Mouse (Mus musculus) hindbrain, embryonic 11.5 days (tissue): ENCODE data around the gene Prkch. TPM values are rescaled to one million over a fixed set of nuclear protein-coding genes. Genes with fewer than 3 reads are reported as not detected.

Experiments
- ATAC-seq: fragments of 200-750 bp; cut with Nextera tagmentation; 2 replicates; pipeline ENCODE4 v1.8.0; 2017; ENCODE audit warnings: mild to moderate bottlenecking, moderate TSS enrichment, moderate library complexity; ENCODE audit not compliant: low FRiP score
- DNase-seq: peaks from one replicate; pipeline ENCODE4 v3.0.0-alpha.2; 2015; ENCODE audit warnings: low spot score
- H3K27ac ChIP-seq: fragments of 300-500 bp; sonication (generic); 2 replicates; pipeline ENCODE4 v1.5.1; 2014; ENCODE audit warnings: mild to moderate bottlenecking, low read depth, low read length
- H3K27me3 ChIP-seq: fragments of 300-500 bp; sonication (generic); 2 replicates; pipeline ENCODE4 v1.6.1; 2014; ENCODE audit warnings: mild to moderate bottlenecking, low read length, moderate library complexity, mixed read lengths; ENCODE audit not compliant: control insufficient read depth, insufficient read depth
- H3K36me3 ChIP-seq: fragments of 300-500 bp; sonication (generic); 2 replicates; pipeline ENCODE4 v1.6.1; 2014; ENCODE audit warnings: mild to moderate bottlenecking, low read length, moderate library complexity, mixed read lengths; ENCODE audit not compliant: control insufficient read depth, insufficient read depth
- H3K4me1 ChIP-seq: fragments of 300-500 bp; sonication (generic); replicated peaks from 2 replicates; pipeline ENCODE4 v1.6.1; 2014; ENCODE audit warnings: low read length, mixed read lengths; ENCODE audit not compliant: control insufficient read depth, insufficient read depth
- H3K4me2 ChIP-seq: fragments of 300-500 bp; sonication (generic); replicated peaks from 2 replicates; pipeline ENCODE4 v1.6.1; 2014; ENCODE audit warnings: mild to moderate bottlenecking, low read depth, low read length
- H3K4me3 ChIP-seq: fragments of 300-500 bp; sonication (generic); 2 replicates; pipeline ENCODE4 v1.5.1; 2014; ENCODE audit warnings: low read depth, low read length
- H3K9ac ChIP-seq: fragments of 300-500 bp; sonication (generic); 2 replicates; pipeline ENCODE4 v1.6.1; 2014; ENCODE audit warnings: low read depth, low read length
- H3K9me3 ChIP-seq: fragments of 300-500 bp; sonication (generic); 2 replicates; pipeline ENCODE4 v1.6.1; 2016; ENCODE audit warnings: low read length; ENCODE audit not compliant: control insufficient read depth
- WGBS: fragments of 180-500 bp; shearing (Covaris S2); extraction: QIAGEN DNeasy Blood & Tissue Kit; methylation state at CpG from one replicate; pipeline ENCODE4 v1.1.7; 2014; 5-methylcytosine and 5-hydroxymethylcytosine counted together
- polyA plus RNA-seq: library from polyadenylated mRNA; unstranded; fragments of >200 nt; fragmentation: Nextera tagmentation; extraction: Ambion mirVana; gene quantifications from 2 replicates; pipeline ENCODE4 v1.2.1, GENCODE M21; 2014

The Prkch gene
- polyA plus RNA-seq, 1 experiment from 2014 or later: 10.5 TPM

DNA sequence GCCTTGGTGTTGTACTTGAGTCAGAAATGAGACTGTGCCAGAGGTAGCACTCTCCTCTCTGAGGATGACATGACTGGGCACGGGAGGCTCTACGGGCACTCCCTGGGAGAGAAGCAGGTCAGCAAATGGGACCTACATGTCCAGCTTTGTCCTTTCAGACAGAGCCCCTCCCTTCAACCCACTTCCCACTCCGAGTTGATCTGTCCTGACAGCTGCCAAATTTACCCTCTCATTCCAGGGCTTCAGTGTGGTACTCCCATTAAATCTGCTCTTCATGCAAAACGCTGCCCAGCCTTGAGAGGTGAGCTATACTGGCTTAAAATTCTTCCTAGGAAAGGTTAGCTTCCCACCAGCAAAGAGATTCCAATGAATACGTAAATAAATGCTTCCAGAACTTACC is 215.1 kb downstream of the Prkch start:
- no peak overlapping the region for H3K4me2 ChIP-seq
- H3K9me3 ChIP-seq: no peaks in the 10 kb centered on the region
- no peak overlapping the region for H3K27ac ChIP-seq
- 85% methylated on average over 5 of the region's 5 CpGs for WGBS
- no peak overlapping the region for H3K4me3 ChIP-seq
- H3K4me1 ChIP-seq: no peaks in the 10 kb centered on the region
- no peak for DNase-seq
- no peak for ATAC-seq
- no peaks in the 10 kb centered on the region; the same call in 1 of the 2 replicates for H3K27me3 ChIP-seq
- no peaks in the 10 kb centered on the region for H3K36me3 ChIP-seq
- no peak overlapping the region for H3K9ac ChIP-seq

DNA sequence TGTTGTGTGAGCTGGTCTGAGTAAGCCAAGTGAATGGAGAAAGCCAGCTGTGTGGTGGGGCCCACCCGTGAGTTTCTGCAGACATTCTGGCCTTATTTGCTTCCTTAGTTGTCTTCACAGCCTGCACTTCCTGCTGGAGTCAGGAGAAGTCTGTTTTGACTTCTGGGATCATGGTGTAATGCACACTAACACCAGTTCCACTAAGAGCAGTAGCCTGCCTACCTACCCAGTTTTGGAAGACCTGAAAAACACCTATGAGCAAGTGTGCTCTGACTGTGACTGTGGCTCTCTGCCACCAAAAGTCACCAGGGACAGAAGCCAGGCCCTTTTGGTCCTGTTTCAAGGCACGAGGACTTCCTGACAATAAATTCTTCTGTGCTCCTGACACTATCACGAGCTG is 216.3 kb downstream of the Prkch start:
- no peak overlapping the region for H3K9ac ChIP-seq
- H3K4me2 ChIP-seq: no peak overlapping the region
- ATAC-seq: no peak
- H3K9me3 ChIP-seq: no peaks in the 10 kb centered on the region
- H3K4me1 ChIP-seq: no peaks in the 10 kb centered on the region
- DNase-seq: no peak
- WGBS: 70% methylated on average over 3 of the region's 3 CpGs
- no peak overlapping the region for H3K4me3 ChIP-seq
- H3K27ac ChIP-seq: no peak overlapping the region
- no peaks in the 10 kb centered on the region; the same call in 1 of the 2 replicates for H3K27me3 ChIP-seq
- H3K36me3 ChIP-seq: no peaks in the 10 kb centered on the region

DNA sequence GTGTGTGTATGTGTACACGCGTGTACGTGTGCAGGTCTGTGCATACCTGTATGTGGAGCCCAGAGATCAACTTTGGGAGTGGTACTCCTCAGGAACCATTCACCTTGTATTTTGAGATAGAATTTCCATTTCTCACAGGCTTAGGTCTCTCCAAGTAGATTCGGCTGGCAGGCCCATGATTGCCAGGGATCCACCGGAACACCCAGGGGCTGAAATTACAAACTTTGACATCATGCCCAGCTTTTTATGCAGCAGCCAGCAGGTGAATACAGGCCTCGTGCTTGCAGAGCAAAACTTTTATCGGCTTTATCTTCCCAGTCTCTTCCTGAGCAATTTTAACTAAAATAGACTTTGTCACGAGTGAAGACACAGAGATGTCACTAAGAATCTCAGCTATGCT is 217.2 kb downstream of the Prkch start:
- H3K4me1 ChIP-seq: no peaks in the 10 kb centered on the region
- no peak for DNase-seq
- no peak overlapping the region for H3K4me3 ChIP-seq
- H3K27me3 ChIP-seq: no peaks in the 10 kb centered on the region; the same call in 1 of the 2 replicates
- H3K36me3 ChIP-seq: no peaks in the 10 kb centered on the region
- H3K9ac ChIP-seq: no peak overlapping the region
- no peak overlapping the region for H3K4me2 ChIP-seq
- no peak overlapping the region for H3K27ac ChIP-seq
- H3K9me3 ChIP-seq: no peaks in the 10 kb centered on the region
- no peak for ATAC-seq
- 92% methylated on average over 8 of the region's 8 CpGs for WGBS

DNA sequence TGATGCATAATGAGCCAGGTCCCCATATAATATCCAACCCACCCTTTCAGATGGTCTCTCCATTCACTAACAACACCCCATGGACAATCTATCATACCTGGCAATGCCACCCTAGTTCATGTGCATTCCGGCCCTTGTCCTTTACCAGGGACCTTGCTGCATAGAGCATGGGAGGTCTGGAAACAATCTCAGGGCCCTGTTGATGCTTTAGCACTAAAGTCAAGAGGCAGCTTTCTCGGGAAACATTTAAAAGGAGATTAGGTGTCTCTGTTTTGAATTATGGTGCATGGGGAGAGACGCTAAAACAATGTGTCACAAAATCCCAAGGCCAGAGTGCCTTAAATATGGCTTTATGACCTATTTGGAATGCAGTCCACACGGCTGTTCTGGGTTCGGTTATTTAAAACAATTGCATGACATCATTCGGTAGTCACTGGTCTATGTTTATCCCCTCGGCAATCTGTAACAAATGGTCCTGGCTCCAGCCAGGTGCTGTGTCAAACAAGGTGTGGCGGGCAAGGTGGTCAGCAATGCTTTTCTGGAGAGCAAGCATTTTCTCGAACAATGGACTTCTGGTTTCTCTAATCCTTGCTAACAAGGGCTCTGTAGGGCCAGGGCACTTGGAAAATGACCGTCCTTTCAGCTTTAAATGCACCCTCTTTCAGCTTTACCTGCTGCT is 217.9 kb downstream of the Prkch start:
- H3K4me1 ChIP-seq: no peaks in the 10 kb centered on the region
- ATAC-seq (no peak), DNase-seq (no peak)
- WGBS: 85% methylated on average over 10 of the region's 10 CpGs
- H3K36me3 ChIP-seq: no peaks in the 10 kb centered on the region
- H3K4me2 ChIP-seq: no peak overlapping the region
- H3K27ac ChIP-seq: no peak overlapping the region
- H3K9me3 ChIP-seq: no peaks in the 10 kb centered on the region
- no peaks in the 10 kb centered on the region; the same call in 1 of the 2 replicates for H3K27me3 ChIP-seq
- H3K4me3 ChIP-seq: no peak overlapping the region
- H3K9ac ChIP-seq: no peak overlapping the region

DNA sequence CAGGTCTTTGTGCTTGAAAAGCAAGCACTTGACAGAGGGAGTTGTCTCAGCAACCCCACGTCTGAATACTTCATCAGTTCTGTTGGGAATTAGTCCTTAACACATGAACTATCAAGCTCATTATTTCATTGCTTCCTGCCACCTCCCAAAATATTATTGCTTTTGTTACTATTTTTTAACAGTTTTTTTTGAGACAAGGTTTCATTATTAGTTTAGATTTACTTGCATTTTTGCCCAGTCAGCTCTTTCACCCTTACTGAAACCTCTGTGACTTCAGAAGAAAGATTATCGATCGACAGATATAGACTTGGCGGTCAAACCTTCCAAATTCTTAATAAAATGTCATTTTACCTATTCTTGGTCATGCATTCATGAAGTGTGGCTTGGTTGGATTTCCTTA is 219.3 kb downstream of the Prkch start:
- WGBS: 96% methylated on average over 4 of the region's 4 CpGs
- no peak overlapping the region for H3K4me2 ChIP-seq

DNA sequence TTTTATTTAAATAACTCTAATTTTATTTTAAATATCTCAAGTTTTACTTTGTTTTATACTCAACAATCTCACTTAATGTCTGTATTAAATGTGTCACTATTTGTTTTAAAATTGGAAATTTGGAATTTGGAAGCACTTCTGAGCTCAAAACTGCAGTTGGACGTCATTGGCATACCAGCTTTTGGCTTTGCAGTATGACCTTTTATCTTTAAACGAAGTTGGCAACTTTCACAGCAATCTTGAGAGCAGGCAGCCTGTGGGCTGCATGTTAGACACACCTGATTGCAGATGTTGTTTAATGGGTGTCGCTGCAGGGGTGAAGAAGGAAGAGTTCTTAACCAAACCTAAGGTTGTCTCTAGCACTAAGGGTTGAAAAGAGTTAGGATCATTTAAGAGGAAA is 220.9 kb downstream of the Prkch start:
- H3K4me3 ChIP-seq: no peak overlapping the region
- no peak overlapping the region for H3K9ac ChIP-seq
- ATAC-seq (no peak), DNase-seq (no peak)
- no peak overlapping the region for H3K4me2 ChIP-seq
- no peak overlapping the region for H3K27ac ChIP-seq
- no peaks in the 10 kb centered on the region for H3K9me3 ChIP-seq
- no peaks in the 10 kb centered on the region for H3K36me3 ChIP-seq
- H3K4me1 ChIP-seq: 0 out of 2 replicates have a peak, but pooled peaks cover 2% of the 10 kb centered on the region
- no peaks in the 10 kb centered on the region; the same call in 1 of the 2 replicates for H3K27me3 ChIP-seq
- WGBS: 73% methylated on average over 3 of the region's 3 CpGs

More for the DNA sequence above, 219.3 kb downstream of the Prkch start:
- Histone ChIP-seq H3K4me1 (no peaks in the 10 kb centered on the region), H3K9ac (no peak overlapping the region), H3K27ac (no peak overlapping the region), H3K9me3 (no peaks in the 10 kb centered on the region), H3K36me3 (no peaks in the 10 kb centered on the region), H3K27me3 (no peaks in the 10 kb centered on the region; the same call in 1 of the 2 replicates), H3K4me3 (no peak overlapping the region)
- DNase-seq (no peak), ATAC-seq (no peak)

DNA sequence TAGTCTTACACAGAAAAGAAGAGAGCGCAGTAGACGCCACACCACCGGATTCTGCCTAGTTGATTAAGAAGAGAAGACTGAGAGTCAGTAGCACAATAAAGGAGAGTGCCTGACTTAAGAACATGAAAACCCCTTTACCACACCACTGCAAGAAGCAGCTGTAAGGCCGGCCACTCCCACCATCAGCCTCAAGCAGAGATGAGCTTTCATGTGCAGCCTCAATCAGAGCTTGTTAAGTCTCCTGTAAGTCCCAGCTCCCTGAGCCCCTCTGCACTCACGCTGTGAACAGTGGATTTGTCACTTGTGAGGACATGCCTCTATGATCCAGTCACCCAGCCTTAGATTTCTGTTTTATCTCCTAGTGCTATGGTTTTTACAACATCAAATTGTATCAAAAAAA is 221.4 kb downstream of the Prkch start:
- 0 out of 2 replicates have a peak, but pooled peaks cover 2% of the 10 kb centered on the region for H3K4me1 ChIP-seq
- no peaks in the 10 kb centered on the region; the same call in 1 of the 2 replicates for H3K27me3 ChIP-seq
- no peak for ATAC-seq
- H3K27ac ChIP-seq: no peak overlapping the region
- WGBS: 61% methylated on average over 5 of the region's 5 CpGs
- H3K4me2 ChIP-seq: no peak overlapping the region
- H3K9me3 ChIP-seq: no peaks in the 10 kb centered on the region
- no peak overlapping the region for H3K4me3 ChIP-seq
- no peak overlapping the region for H3K9ac ChIP-seq
- no peaks in the 10 kb centered on the region for H3K36me3 ChIP-seq
- DNase-seq: no peak

DNA sequence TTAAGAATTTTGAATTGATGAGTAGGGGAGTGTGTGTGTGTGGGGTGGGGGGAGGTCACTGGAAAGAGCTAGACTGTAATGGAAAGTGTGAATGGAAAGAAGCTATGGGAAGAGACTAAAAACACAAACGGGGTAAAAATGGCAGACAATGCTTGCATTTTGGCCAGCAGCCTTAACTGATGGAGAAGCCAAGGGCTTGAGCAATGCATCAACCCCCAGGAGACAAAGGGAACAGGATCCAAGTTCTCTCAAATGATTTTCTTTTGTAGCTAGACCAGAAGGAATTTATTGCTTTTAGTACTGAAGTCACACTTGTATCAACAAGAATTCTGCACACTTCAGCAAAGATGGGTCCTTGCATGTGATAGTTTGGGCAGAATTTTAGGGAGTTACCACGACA is 222.6 kb downstream of the Prkch start:
- Histone ChIP-seq H3K4me1 (0 out of 2 replicates have a peak, but pooled peaks cover 2% of the 10 kb centered on the region), H3K36me3 (no peaks in the 10 kb centered on the region), H3K9me3 (no peaks in the 10 kb centered on the region), H3K27me3 (no peaks in the 10 kb centered on the region; the same call in 1 of the 2 replicates), H3K4me3 (no peak overlapping the region), H3K9ac (no peak overlapping the region), H3K4me2 (no peak overlapping the region), H3K27ac (no peak overlapping the region)
- 81% methylated on average over 2 of the region's 2 CpGs for WGBS
- no peak for ATAC-seq
- DNase-seq: no peak
